Mouse (Mus musculus) stomach, embryonic 14.5 days (tissue): ENCODE measurements around the gene Sept4. TPM values are rescaled to one million over a fixed set of nuclear protein-coding genes. Genes with fewer than 3 reads are reported as not detected.
A peak's percentile ranks its signal among the peaks of the same experiment; 100 is the strongest.

Experiments
- ATAC-seq: fragments of 200-750 bp; cut with Nextera tagmentation; 2 replicates; pipeline ENCODE4 v1.8.0; 2017; ENCODE audit warnings: low read depth, moderate TSS enrichment; ENCODE audit not compliant: insufficient number of reproducible peaks, insufficient read depth, low FRiP score
- H3K27ac ChIP-seq: fragments of 300-500 bp; sonication (generic); 2 replicates; pipeline ENCODE4 v1.5.1; 2014; ENCODE audit warnings: mild to moderate bottlenecking, low read length, moderate library complexity, mixed read lengths
- H3K27me3 ChIP-seq: fragments of 300-500 bp; sonication (generic); 2 replicates; pipeline ENCODE4 v1.6.1; 2014; ENCODE audit warnings: low read length, control low read depth, mixed read lengths; ENCODE audit not compliant: control insufficient read depth, insufficient read depth
- H3K36me3 ChIP-seq: fragments of 300-500 bp; sonication (generic); 2 replicates; pipeline ENCODE4 v1.6.1; 2014; ENCODE audit warnings: mild to moderate bottlenecking, control low read depth, low read length, moderate library complexity, mixed read lengths; ENCODE audit not compliant: control insufficient read depth, insufficient read depth
- H3K4me1 ChIP-seq: fragments of 300-500 bp; sonication (generic); 2 replicates; pipeline ENCODE4 v1.6.1; 2014; ENCODE audit warnings: low read length, control low read depth, mixed read lengths; ENCODE audit not compliant: control insufficient read depth, insufficient read depth
- H3K4me2 ChIP-seq: fragments of 300-500 bp; sonication (generic); replicated peaks from 2 replicates; pipeline ENCODE4 v1.6.1; 2014; ENCODE audit warnings: low read depth, low read length, control low read depth
- H3K4me3 ChIP-seq: fragments of 300-500 bp; sonication (generic); 2 replicates; pipeline ENCODE4 v1.5.1; 2014; ENCODE audit warnings: low read depth, low read length, control low read depth
- H3K9ac ChIP-seq: fragments of 300-500 bp; sonication (generic); replicated peaks from 2 replicates; pipeline ENCODE4 v1.6.1; 2014; ENCODE audit warnings: low read depth, mild to moderate bottlenecking, control low read depth, low read length, moderate library complexity, mixed read lengths
- H3K9me3 ChIP-seq: fragments of 300-500 bp; sonication (generic); 2 replicates; pipeline ENCODE4 v1.6.1; 2016; ENCODE audit warnings: low read depth, low read length, control low read depth; ENCODE audit not compliant: control insufficient read depth
- WGBS: fragments of 180-500 bp; shearing (Covaris S2); extraction: QIAGEN DNeasy Blood & Tissue Kit; methylation state at CpG from one replicate; pipeline ENCODE4 v1.1.7; 2014; 5-methylcytosine and 5-hydroxymethylcytosine counted together
- polyA plus RNA-seq: library from polyadenylated mRNA; unstranded; fragments of >200 nt; fragmentation: Nextera tagmentation; extraction: Ambion mirVana; gene quantifications from 2 replicates; pipeline ENCODE4 v1.2.1, GENCODE M21; 2014

Gene Sept4
- polyA plus RNA-seq, 1 experiment from 2014 or later: 15.7 TPM

DNA sequence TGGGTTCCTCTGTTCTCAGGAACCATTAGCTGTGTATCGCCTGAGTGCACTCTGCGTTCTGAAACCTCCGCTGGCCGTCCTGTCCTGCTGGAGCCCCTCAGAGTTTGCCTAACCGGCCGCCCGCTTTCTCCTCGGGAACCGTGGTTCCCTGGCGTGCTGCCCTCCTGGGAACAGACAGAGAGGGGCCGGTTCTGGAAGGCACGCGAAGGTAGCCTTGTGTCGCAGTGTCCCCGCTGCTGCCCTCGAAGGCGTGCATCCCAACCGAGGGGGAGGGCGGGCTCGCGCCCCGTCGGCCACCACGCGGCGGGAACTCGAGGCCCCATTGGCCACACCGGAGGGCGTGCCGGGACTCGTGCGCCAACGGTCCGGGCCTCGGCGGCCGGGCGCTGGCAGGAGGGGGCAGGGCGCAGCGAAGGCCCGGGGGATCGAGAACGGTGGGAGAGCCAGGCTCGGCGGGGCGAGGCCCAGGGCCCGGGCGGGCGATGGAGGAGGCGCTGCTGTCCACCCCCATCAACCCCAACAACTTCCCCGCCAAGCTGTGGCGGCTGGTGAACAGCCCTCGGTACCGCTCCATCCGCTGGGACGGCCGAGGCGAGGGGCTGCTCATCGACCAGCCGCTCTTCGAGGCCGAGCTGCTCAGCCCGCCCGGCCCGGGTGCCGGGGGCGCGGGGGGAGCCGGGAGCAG lies 48.2 kb downstream of the Sept4 start, which contains the start of gene Hsf5:
Gene Hsf5, plus strand, starts transcription at position 375 of the 685 bp plus-strand sequence.
- Histone ChIP-seq H3K4me1 (no peaks in the 10 kb centered on the region), H3K4me3 (no peak within 1 kb of the TSS), H3K4me2 (no peak within 1 kb of the TSS), H3K36me3 (peaks cover 59% of the 10 kb centered on the region), H3K27me3 (no peaks in the 10 kb centered on the region), H3K27ac (no peak within 1 kb of the TSS), H3K9ac (no peak within 1 kb of the TSS), H3K9me3 (0 out of 2 replicates have a peak, but pooled peaks cover 2% of the 10 kb centered on the region)
- ATAC-seq: no peak
- WGBS: 87% methylated on average over 67 of the region's 69 CpGs

DNA sequence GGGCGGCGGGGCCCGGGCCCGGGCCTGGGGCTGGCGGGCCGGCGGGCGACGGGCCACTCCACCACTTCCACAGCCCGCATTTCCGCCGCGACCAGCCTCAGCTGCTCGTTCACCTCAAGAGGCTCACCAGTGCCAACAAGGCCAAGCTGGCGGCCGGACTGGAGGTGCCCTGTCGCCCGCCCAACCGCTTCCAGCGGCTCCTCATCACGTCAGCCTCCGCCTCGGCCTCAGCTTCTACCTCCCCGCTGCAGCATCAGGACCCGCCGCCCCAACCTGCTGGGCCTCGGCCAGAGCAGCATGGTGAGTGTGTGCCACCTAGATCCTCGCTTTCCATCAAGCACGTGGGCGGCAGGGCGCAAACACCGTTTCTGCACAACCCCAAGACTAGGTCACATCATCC lies 48.9 kb downstream of the Sept4 start:
- no peak for ATAC-seq
- no peak overlapping the region for H3K27ac ChIP-seq
- 0 out of 2 replicates have a peak, but pooled peaks cover 2% of the 10 kb centered on the region for H3K9me3 ChIP-seq
- H3K36me3 ChIP-seq: peaks cover 53% of the 10 kb centered on the region
- no peak overlapping the region for H3K4me3 ChIP-seq
- WGBS: 95% methylated on average over 30 of the region's 32 CpGs
- H3K4me2 ChIP-seq: no peak overlapping the region
- no peaks in the 10 kb centered on the region for H3K4me1 ChIP-seq
- no peak overlapping the region for H3K9ac ChIP-seq
- no peaks in the 10 kb centered on the region for H3K27me3 ChIP-seq

DNA sequence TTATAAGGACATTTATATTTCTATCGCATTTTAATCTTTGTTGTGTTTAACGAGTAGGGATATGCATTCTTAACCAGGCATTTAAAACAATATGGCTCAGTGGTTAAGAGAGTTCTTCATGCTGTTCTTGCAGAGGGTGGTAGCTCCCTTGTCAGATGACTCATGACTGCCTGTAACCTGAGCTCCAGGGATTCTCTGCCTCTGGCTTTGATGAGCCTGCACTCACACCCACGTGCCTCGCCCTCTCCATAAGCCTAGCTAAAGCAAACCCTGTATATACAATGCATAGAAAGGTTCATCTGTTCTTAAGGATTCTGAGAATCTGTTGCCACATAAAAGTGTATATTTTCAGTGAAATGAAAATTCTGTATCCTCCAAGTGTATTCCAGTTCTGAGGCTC lies 54.5 kb downstream of the Sept4 start:
- Histone ChIP-seq H3K9me3 (no peaks in the 10 kb centered on the region), H3K4me2 (no peak overlapping the region), H3K27ac (no peak overlapping the region), H3K9ac (no peak overlapping the region), H3K36me3 (peaks cover 17% of the 10 kb centered on the region), H3K4me1 (no peaks in the 10 kb centered on the region), H3K27me3 (no peaks in the 10 kb centered on the region), H3K4me3 (no peak overlapping the region)
- WGBS: 61% methylated on average over 4 of the region's 4 CpGs
- ATAC-seq: no peak

DNA sequence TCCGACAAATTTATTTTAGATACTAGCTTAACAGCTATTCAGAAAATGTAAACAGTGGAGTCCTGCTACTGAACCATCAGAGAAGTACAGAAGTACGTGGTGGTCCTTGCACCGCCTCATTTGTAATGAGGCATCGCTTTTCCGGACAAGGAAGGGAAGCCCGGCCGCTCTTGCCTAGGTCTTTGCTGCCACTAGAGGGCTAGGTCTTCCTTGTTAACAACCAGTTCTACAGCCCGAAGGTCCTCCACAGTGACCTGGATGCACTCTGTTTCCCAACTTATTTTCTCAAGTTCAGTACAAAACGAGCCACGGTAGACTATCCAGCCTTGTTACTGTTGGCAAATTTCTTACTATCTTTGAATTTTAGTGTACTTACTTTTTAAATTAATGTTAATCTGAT lies 61.2 kb downstream of the Sept4 start:
- H3K9me3 ChIP-seq: no peaks in the 10 kb centered on the region

DNA sequence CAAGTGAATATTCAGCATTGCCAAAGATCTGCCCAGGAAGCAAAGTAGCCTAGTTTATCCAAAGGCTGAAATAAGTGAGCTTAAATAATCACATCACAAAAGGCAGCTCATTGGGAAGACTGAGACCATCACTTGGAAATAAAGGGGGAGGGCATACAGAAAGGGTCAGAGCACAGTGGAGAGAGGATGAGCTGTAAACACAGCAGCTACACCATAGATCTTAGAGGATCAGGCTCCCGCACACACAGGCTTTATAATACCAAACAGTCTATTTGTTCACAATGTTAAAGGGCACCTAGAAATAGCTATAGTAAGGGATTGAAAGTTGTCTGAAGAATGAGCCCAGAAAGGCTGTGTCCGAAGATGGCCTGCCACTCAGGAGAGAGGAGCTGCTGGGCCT lies 70.1 kb downstream of the Sept4 start:
- peak overlapping the region; percentile 41 for H3K4me3 ChIP-seq
- H3K4me1 ChIP-seq: no peaks in the 10 kb centered on the region
- no peaks in the 10 kb centered on the region for H3K9me3 ChIP-seq
- H3K36me3 ChIP-seq: no peaks in the 10 kb centered on the region; the same call in 1 of the 2 replicates
- 19% methylated on average over 2 of the region's 2 CpGs for WGBS
- H3K27me3 ChIP-seq: no peaks in the 10 kb centered on the region
- no peak; the same call in 1 of the 2 replicates for ATAC-seq
- peak overlapping the region; percentile 59 for H3K9ac ChIP-seq
- no peak overlapping the region for H3K27ac ChIP-seq
- H3K4me2 ChIP-seq: peak overlapping the region; percentile 63

More for the DNA sequence above, 61.2 kb downstream of the Sept4 start:
- Histone ChIP-seq H3K9ac (no peak overlapping the region), H3K4me3 (no peak overlapping the region), H3K4me2 (no peak overlapping the region), H3K4me1 (no peaks in the 10 kb centered on the region), H3K27ac (no peak overlapping the region), H3K36me3 (no peaks in the 10 kb centered on the region), H3K27me3 (no peaks in the 10 kb centered on the region)
- WGBS: 20% methylated on average over 10 of the region's 10 CpGs
- no peak for ATAC-seq

DNA sequence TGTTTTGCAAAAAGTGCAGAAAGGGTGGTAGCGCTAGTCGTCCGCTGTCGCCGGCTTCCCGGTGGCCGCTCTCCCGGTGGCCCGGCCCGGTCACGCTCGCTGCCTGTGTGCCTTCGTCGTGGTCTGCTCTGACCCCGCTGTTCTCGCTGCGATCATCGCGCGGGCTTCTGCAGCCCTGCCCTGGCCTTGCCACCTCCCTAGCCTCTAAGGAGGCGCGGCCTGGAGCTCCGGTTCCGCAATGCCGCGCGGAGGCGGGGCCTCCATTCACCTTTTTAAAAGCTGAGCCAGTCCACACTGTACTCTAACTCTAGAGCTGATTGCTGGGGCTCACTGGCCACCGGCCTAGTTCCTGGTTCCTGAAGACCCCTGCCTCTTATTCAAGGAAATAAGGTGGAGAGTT lies 70.5 kb downstream of the Sept4 start:
- Histone ChIP-seq H3K9ac (peak overlapping the region; percentile 59), H3K4me2 (peak overlapping the region; percentile 63), H3K36me3 (no peaks in the 10 kb centered on the region; the same call in 1 of the 2 replicates), H3K4me3 (peak overlapping the region; percentile 41), H3K27ac (no peak overlapping the region), H3K9me3 (no peaks in the 10 kb centered on the region), H3K27me3 (no peaks in the 10 kb centered on the region), H3K4me1 (no peaks in the 10 kb centered on the region)
- ATAC-seq: peak; percentile 88
- 1% methylated on average over 29 of the region's 29 CpGs for WGBS

Other genes starting within 250 kb of the Sept4 start
- 2.7 and 3.1 TPM in 2 replicates for gene Ppm1e, start 209.9 kb upstream of the Sept4 start, polyA plus RNA-seq
- 6.0 and 7.2 TPM in 2 replicates for gene Rad51c, start 163.9 kb upstream of the Sept4 start, polyA plus RNA-seq
- not detected in 2 replicates for gene Tex14, start 163.8 kb upstream of the Sept4 start, polyA plus RNA-seq
- gene Gm11492, start 2.2 kb upstream of the Sept4 start, polyA plus RNA-seq: not detected in 2 replicates
- 30.5 and 32.0 TPM in 2 replicates for gene Mtmr4, start 23.3 kb downstream of the Sept4 start, polyA plus RNA-seq
- 0.21 and 0.41 TPM in 2 replicates for gene Hsf5, start 48.3 kb downstream of the Sept4 start, polyA plus RNA-seq
- gene Rnf43, start 93.8 kb downstream of the Sept4 start, polyA plus RNA-seq: 19.7 and 20.2 TPM in 2 replicates
- 133 and 151 TPM in 2 replicates for gene Supt4a, start 168.6 kb downstream of the Sept4 start, polyA plus RNA-seq
- gene Tspoap1, start 191.6 kb downstream of the Sept4 start, polyA plus RNA-seq: 3.1 TPM in 2 replicates
- gene Mpo, start 224.7 kb downstream of the Sept4 start, polyA plus RNA-seq: 2.5 and 5.0 TPM in 2 replicates